8 mouse cellular contexts compared by ENCODE assay signal in genomic region chr13:113864893-113865292, GRCm38 (mm10).
DNase-seq lines count a peak whose midpoint lies in the region; ATAC-seq and TF ChIP-seq lines count a peak whose summit lies in the region.

No protein-coding gene starts in this region.

- H3K9ac ChIP-seq in liver, adult 2 months (ENCODE audit: low read depth, low read length): no peak overlapping the region

- no peaks in the 10 kb centered on the region for H3K36me3 ChIP-seq in liver, adult 2 months (ENCODE audit: control insufficient read depth, insufficient read depth, low read length)

- no peak overlapping the region for H3K4me3 ChIP-seq in liver, adult 2 months (ENCODE audit: insufficient read depth, low read depth, low read length)

- TF ChIP-seq POLR2A in liver, adult 2 months (IDR thresholded peaks at IDR 0.05; ENCODE audit: extremely low read depth, insufficient read depth, low read length): no peak

- H3K4me1 ChIP-seq in liver, adult 2 months (ENCODE audit: control insufficient read depth, insufficient read depth, low read length): peaks cover 12% of the 10 kb centered on the region

- ATAC-seq in frontal cortex, adult (ENCODE audit: low TSS enrichment): 0 out of 2 replicates have a peak, but pooled peaks have one; percentile 17

- peak; percentile 50 for DNase-seq in ovary, postnatal 14 days (ENCODE audit: low spot score)
- DNase-seq in ovary, adult 18-20 months (ENCODE audit: low spot score): no peak
- DNase-seq in c-Kit-negative CD71-positive TER-119-positive erythroid progenitor cells, embryonic 14.5 days (ENCODE audit: low read depth, low spot score): peak; percentile 66
- peak; percentile 34 to 73 for DNase-seq in kidney, adult 8-10 months
- peak; percentile 39 for DNase-seq in liver, adult 2 months (ENCODE audit: extremely low read depth, low read depth, low spot score)
- peak; percentile 85 for DNase-seq in neural tube, embryonic 10.5 days (ENCODE audit: extremely low spot score, low spot score)
- DNase-seq in thymus, postnatal 36 days: peak; percentile 48 to 55

- H3K79me2 ChIP-seq in liver, adult 2 months (ENCODE audit: control insufficient read depth, insufficient read depth, low read length): peaks cover 2% of the 10 kb centered on the region; the same call in 1 of the 2 replicates

- TF ChIP-seq CTCF in liver, adult 2 months (IDR thresholded peaks at IDR 0.05; ENCODE audit: low read depth, low read length): peak; percentile 62; the same call in 1 of the 2 replicates

- 73% methylated on average over 1 of the region's 1 CpGs for WGBS in liver, adult 2 months

- H3K27ac ChIP-seq in liver, adult 2 months (replicated peaks; ENCODE audit: insufficient read depth, low read depth, low read length): no peak overlapping the region

- no peaks in the 10 kb centered on the region for H3K27me3 ChIP-seq in liver, adult 2 months (ENCODE audit: control insufficient read depth, insufficient read depth, low read length)
